Mouse (Mus musculus): ENCODE measurements around the gene Srpk2.
"Not testable (repeated sequence)": the region's sequence is repeated elsewhere in the genome, so short reads cannot be mapped to it uniquely, and the experiment has no call there.

The Srpk2 gene

GRCm38 (mm10) chr5:23684517-23684916 is at the start of gene Srpk2:
TSS of gene Srpk2 (minus strand) at chr5:23684617.
- DNase-seq (ENCODE audit: low read depth, low spot score): no peak

GRCm38 (mm10) chr5:23721956-23722355 is 37.5 kb upstream of the Srpk2 start:
- DNase-seq (ENCODE audit: low read depth, low spot score): no peak

DNA sequence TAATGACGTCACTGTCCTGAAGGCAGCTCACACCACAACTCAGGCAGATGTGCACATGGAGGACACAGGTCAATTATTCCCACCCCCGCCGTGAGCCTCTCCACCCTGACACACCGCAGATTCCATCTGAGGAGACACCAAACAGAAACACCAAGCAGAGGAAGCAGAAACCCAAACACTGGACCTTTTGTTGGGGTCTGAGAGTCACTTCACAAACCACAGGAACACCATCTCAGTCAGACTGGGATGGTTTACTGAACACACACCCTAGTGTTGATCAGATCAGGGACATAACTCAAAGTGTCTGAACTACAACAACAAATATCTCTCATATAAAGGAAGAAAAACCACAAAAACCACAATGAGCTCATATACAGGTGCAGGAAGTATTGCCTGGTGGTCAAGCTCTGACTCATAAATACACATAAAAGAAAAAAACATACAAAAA is 34.5 kb upstream of the Srpk2 start:
- DNase-seq (ENCODE audit: low read depth, low spot score): no peak

DNA sequence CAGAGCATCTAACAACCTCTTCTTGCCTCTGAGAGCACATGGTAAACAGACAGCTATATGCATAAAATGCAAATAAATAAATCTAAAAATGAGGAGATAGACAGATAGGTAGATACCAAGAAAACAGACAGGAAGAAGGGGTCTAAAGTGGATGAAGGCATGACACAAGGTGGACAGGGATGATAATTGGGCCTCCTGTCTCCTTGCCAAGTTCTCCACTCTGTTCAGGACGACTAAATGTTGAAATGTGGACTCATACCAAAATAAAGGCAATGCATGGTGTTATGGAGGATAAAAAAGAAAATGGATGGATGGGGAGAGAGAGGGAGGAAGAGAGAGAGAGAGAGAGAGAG is 33.7 kb upstream of the Srpk2 start:
- DNase-seq (ENCODE audit: low read depth, low spot score): no peak

DNA sequence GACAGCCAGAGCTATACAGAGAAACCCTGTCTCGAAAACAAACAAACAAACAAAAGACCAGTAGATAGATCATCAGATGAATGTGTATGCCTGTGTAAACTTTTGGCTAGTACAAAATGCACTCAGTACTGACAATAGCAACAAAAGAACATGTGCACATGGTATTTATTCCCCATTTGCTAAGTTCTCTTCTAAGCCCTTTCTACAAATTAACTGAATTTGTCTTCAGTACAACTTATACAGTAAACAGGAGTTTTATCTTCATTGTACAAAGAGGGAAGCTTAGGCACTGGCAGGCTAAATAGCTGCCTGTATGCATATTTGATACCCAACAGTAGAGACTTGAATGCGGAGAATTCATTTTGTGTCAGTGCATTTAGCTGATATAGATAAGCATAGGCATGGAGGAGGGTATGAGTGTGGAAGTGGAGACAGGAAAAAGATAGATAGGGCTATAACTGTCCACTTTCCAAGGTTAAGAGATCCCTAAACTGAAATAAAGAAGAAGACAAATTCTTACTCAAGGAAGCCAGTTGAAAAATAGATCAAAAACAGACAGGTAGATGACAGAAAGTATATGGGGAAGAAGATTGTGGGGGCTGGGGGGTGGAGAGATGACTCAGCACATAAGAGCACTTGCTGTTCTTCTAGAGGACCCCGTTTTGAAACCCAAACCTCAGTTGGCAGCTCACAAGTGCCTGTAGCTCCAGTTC is 33.2 kb upstream of the Srpk2 start:
- no peak for DNase-seq (ENCODE audit: low read depth, low spot score)

DNA sequence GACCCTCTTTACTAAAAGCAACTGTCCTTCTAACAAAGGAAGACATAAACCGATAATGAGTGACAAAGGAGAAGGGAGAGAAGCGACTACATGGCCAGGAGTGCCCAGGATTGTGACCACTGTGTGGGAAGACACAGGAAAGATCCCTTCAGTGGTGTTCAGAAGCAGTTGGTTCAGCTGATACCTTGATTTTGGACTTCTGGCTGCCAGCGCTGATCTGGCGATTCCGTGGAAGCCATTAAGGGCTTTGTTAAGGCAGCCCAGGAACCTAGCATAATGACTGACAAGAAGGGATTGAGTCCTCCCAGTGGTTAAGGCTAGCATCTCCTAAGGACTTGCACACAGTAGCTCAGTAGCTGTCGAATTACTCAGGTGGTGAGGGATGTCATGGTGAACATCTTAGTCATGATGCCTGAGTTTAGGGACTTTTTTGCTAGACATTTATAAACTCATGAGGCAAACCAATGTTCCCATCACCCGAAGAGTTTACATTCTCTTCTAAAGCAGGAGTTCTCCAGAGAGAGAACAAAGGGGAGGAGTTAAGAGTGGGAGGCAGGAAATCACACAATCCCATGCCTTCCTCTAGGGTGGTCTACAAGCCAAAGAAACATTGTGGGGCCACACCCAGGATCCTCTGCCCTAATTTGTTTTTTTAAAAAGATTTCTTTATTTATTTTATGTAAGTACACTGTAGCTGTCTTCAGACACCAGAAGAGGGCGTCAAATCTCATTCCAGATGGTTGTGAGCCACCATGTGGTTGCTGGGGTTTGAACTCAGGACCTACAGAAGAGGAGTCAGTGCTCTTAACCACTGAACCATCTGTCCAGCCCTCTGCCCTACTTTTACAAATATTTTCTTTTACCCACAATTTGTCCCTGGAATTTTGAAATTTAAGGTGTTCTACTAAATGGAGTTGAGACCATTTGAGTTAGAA is 29.3 kb upstream of the Srpk2 start:
- no peak for DNase-seq (ENCODE audit: low read depth, low spot score)

- no peak for DNase-seq (ENCODE audit: low read depth, low spot score)
These were observed 27.9 kb upstream of the Srpk2 start for GRCm38 (mm10) chr5:23712130-23713001.

- DNase-seq (ENCODE audit: low read depth, low spot score): not testable (repeated sequence)
These were observed 27.3 kb upstream of the Srpk2 start for GRCm38 (mm10) chr5:23711671-23712129.

GRCm38 (mm10) chr5:23711244-23711643 is 26.8 kb upstream of the Srpk2 start:
- DNase-seq (ENCODE audit: low read depth, low spot score): no peak

GRCm38 (mm10) chr5:23709661-23710060 is 25.2 kb upstream of the Srpk2 start:
- no peak for DNase-seq (ENCODE audit: low read depth, low spot score)

GRCm38 (mm10) chr5:23706601-23707597 is 22.5 kb upstream of the Srpk2 start:
- DNase-seq (ENCODE audit: low read depth, low spot score): not testable (repeated sequence)

DNA sequence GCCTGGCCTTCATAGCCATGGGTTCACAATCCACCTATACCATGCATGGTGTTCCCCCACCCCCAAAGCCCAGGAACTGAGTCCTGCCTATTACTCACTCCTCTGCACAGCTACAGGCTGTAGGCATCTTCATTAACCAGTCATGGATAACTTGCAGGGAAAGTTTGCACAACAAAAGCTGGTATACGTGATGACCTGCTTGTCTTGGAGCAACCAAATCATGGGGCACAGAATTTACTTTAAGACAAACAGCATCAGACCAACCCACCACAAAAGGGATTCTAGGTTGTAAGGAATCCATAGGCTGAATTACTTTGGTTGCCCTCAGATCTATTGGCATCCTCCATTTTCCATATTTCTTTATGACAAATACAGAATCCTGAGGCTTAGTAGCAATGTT is 13.0 kb upstream of the Srpk2 start:
- DNase-seq (ENCODE audit: low read depth, low spot score): no peak

- no peak for DNase-seq (ENCODE audit: low read depth, low spot score)
These were observed 986 bp downstream of the Srpk2 start for GRCm38 (mm10) chr5:23683431-23683830.

GRCm38 (mm10) chr5:23679006-23679405 is 5.4 kb downstream of the Srpk2 start:
- no peak for DNase-seq (ENCODE audit: low read depth, low spot score)

- DNase-seq (ENCODE audit: low read depth, low spot score): no peak
These were observed 6.5 kb downstream of the Srpk2 start for GRCm38 (mm10) chr5:23677883-23678282.

DNA sequence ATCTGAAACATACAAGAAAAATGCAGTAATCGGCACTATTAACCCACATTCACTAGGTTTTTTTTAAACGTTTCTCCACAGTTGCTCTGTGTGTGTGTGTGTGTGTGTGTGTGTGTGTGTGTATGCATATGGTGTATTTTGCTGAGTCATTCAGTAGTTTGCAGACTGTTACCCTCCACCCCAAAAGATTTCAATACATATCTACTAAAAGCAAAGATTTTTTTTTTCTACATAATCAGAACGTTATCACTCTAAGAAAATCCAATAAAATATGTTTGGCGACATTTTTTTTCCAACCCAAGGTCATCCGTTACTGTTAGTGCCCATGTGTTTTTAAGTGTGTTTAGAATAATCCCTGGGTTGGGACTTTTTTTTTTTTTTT is 7.4 kb downstream of the Srpk2 start:
- DNase-seq (ENCODE audit: low read depth, low spot score): no peak

DNA sequence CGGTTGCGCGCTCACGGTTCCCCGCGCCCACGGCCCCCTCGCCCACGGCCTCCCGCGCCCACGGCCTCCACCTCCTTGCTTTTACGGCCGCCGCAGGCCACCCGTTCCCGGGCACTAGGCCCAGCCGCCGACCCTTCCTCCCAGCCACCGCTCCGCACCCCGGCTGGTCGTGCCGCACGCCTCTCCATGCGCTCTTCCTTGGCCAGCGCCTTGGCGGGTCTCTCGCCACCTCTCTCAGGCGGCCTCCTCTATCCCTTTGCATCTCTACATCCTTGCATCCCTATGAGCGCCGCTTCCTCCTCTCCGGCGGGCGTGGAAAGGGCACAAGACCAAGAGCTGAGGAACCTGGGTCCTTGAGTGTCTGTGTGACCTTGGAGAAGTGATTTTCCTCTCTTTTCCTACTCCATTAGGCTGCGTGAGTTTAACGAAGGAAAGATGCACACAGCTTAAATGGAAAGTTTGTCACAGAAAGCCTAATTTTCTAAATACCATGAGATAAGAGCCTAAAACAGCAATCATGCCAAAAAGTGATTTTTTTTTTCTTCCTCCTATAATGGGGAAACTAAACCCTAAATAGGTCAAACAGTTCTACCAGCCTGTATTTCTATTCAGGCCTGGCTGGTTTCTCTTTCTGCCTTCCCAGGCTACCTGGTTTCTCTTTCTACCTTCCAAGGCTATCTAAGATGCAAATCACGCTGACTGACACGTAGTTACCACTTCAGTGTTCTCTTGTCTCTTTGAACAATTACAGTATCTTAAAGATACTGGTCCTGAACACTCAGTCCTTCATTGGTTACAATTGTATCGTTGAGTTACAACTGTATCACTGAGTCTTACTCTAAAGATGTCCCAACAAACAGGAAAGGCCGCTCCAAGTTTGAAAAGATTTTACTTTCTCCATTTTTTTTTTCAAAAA is 8.0 kb downstream of the Srpk2 start:
- DNase-seq (ENCODE audit: low read depth, low spot score): peak; percentile 21

- DNase-seq (ENCODE audit: low read depth, low spot score): no peak
These were observed 8.8 kb downstream of the Srpk2 start for GRCm38 (mm10) chr5:23675499-23676155.

Data from telencephalon, adult 2 months (tissue).